Mouse (Mus musculus): ENCODE data around the gene Crk. TPM values are rescaled to one million over a fixed set of nuclear protein-coding genes. Genes with fewer than 3 reads are reported as not detected.

Gene Crk
- total RNA-seq (2015; ENCODE audit: low replicate concordance) (32.1 and 41.5 TPM in 2 replicates), total RNA-seq (2017; ENCODE audit: low replicate concordance) (43.8 and 83.8 TPM in 2 replicates)

DNA sequence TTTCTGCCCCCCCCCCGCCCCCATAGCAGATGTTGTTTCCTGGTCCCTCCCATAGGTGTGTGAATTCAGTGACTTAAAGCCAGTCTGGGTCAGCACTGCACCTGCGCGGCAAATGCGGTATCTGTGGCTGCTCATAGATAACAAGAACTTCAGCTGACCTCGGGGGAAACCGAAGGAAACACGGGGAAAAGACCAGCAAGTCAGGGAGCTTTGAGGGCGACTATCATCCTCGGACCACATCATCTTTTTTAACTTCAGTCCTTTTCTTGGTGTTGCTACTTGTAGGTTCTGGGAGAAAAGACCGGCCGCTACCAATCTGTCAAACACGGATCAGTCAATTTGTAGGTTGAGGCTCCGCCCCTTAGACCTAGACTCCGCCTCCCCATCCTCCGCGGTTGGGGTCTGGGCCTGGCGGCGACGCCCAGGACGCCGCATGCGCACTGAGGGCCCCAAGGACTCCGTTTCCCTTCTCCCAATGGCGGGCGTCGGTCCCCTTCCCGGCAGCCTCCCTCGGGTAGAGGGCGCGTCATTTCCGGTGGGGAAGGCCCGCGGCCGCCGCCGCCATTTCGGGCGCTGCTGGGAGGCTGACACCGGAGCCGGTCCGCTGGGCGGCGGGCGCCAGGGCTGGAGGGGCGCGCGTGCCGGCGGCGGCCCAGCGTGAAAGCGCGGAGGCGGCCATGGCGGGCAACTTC is at the start of gene Crk:
Gene Crk (plus strand): TSS at position 513 of the 692 bp plus-strand sequence.
- peak; percentile 95 for ATAC-seq (replicated peaks; ENCODE audit: low FRiP score, poor library complexity, severe bottlenecking)

DNA sequence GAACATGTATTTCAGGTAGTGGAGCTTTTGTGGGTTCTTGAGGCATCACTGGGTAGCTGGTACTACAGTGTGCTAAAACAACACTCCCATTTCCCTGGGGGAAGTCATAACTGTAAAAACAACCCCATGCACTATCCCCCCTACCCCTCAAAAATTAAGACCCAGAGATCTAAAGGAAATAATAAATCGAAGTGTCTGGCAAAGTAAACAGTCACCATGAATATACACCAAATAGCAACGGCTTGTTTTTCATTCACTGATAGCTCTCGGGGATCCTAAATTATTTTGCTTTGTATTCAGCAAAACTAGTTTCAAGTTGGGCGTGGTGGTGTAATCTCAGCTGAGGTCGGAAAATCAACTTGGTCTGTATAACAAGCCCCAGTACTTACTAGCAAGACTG is 49.0 kb upstream of the Crk start:
- no peak for ATAC-seq (replicated peaks; ENCODE audit: low FRiP score, poor library complexity, severe bottlenecking)

DNA sequence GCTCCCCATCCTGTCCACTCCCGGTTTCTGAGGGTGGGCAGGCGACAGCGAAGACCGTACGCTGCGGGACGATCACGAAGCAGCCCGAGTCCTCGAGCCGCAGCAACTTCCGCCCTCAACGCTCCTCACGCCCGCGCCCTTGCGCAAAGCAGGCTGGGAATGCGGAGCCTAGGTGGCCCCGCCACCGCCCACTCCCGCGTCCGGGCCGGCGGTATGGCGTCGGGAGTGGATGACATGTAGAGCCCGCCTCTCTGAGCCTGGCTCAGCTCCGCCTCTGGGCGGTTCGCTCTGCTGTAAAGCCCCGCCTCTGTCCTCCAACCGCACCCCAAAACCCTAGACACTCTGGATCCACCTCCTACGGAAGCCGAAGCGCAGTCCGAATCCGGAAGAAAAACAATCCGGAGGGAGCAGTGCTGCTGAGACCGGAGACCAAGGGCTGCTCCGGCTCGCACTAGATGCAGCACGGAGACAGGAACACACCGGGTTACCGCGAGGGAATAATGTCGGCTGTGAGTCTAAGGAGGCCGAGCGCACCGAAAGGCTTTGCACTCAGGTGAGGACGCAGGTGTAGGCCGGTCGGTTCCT is 48.3 kb upstream of the Crk start, which contains the start of gene Inpp5k:
Gene Inpp5k (plus strand): TSS at position 344 of the 585 bp plus-strand sequence.
- ATAC-seq (replicated peaks; ENCODE audit: low FRiP score, poor library complexity, severe bottlenecking), result peak; percentile 97

DNA sequence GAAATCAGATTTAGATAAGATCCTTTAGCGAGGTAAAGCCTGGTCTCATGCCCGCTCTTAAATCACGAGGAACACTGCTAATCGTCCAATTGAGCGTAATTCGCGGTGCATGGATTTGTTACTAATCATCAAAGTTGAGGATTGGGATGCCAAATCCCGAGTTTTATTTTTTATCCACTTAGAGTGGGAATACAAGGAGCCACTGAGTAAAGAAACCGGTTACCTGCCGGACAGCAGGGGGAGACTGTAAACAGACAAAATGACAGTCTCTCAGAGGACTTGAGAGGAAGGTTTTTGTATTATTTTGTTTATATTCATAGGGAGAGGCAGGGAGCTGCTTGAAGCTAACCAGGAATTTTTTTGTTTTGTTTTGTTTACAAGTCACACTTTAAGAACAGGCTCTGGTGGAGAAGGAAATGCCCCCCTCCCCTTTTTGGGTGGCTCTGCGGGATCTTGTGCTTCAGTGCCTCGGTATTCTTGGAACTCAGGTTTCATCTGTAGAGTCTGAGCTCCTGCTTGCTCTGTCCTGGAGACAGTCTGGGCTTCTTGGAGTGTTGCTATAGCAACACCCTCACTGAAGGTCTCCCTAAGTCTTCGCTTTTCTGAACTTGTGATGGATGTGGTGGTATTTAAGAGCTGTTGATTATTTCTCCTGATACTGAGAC is 47.4 kb upstream of the Crk start:
- ATAC-seq (replicated peaks; ENCODE audit: low FRiP score, poor library complexity, severe bottlenecking), result no peak

DNA sequence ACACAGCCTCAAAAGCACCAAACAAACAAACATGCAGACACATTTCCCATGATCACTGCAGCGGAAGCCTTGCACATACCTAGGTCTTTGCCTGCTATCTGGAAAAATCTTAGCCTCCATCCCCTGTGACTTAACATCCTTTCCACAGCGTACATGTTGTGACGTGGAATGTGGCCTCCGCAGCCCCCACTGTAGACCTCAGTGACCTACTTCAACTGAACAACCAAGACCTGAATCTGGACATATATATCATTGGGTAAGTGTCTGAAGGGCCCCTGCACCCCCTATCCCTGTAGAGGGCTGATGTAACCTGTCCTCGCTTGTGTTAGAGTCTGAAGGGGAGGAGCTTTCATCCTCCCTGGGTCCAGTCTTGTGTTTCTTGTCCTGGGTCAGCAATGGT is 46.1 kb upstream of the Crk start:
- ATAC-seq (replicated peaks; ENCODE audit: low FRiP score, poor library complexity, severe bottlenecking), result no peak

DNA sequence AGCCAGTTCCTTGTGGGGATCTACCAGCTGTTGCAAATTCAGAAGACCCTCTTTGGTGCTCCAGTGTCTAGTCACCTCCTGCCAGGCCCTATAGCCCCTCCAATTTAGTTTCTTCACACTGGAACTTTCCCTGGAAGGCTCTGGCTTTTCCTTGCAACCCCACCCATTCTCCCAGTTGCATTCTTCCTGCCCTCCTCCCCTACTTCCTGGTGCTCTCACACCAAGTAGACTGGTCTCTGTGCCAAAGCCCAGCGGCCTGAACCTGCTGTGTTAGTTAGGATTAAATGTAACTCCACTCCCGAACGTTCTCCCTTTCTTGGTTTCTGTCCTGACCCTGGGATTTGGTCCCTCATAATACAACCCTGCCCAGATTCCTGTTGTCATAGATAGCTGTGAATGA is 44.3 kb upstream of the Crk start:
- no peak for ATAC-seq (replicated peaks; ENCODE audit: low FRiP score, poor library complexity, severe bottlenecking)

DNA sequence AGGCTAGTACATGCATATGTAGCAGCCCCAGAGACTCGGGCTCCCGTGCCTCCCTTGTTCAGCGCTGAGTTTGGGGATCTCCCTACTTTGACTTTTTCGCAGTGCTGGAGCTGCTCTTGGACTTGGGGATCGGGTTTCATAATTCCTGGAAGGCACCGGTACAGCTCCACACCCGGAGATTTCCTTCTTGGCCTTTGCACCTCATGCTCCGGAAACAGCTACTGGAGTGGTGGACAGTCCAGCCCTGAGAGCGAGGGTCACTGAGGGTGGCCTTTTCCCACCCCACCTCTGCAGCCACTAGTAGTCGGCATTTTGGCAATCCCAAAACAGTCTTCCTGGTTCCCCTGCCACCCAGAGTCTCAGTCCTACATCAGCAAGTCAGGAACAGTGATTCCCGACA is 43.7 kb upstream of the Crk start:
- no peak for ATAC-seq (replicated peaks; ENCODE audit: low FRiP score, poor library complexity, severe bottlenecking)

DNA sequence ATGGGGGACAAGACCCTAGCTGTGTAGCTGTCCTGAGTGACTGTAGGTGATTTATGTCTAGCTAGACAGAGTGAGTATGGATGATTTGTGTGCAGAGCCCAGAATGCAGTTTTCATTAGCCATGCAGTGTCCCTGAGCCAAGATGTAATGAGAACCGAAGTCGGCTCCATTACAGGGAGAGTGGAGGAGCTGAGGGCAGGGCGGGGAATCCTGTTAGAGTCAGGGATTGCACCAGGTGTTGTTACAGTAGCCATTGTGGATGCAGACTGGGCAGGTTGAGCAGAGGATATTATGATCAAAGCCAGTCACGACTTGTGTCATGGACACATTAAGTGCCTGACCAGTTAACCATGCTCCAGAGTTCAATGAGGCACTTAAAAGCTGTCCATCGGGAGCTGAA is 35.7 kb upstream of the Crk start:
- no peak for ATAC-seq (replicated peaks; ENCODE audit: low FRiP score, poor library complexity, severe bottlenecking)

DNA sequence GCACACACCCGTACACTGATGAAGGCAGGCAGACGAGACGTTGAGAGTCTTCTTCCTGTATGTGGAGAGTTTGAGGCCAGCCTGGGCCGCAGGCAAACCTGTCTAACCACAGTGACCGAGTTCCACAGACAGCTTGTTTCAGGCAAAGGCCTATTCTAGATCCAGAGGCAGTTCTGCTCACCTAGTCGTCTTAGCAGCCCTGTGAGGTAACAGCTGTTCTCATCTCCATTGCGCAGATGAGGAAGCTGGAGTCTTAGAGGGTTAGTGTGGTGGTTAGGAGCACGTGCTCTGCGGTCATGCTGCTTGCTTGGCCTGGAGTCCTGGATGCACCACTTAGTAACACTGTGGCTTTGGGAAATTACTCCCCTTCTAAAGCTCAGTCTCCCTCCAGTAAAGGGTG is 34.4 kb upstream of the Crk start:
- no peak for ATAC-seq (replicated peaks; ENCODE audit: low FRiP score, poor library complexity, severe bottlenecking)

DNA sequence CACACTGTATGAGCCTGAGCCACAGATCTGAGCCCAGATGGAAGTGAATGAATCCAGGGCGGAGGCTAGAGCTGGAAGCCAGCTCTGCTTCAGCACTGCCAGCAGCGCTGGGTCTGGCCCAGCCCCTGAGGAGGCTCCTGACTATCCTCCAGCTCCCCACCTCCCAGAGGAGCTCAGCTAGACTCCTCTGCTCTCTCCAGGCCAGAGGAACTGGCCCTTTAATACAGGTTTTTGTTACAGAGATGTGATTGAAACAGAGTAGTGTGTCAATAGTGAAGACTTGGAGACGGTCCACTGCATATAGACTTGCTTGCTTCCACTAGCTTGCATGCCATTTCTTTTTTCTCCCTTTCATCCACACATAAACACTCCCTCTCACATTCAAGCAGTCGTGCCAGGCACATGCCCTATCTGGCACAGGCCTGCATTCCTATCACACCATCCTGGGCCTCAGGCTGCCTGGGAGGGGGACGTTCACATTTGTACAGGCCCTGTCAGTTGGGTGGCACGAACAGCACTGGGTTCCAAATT is 31.3 kb upstream of the Crk start:
- ATAC-seq (replicated peaks; ENCODE audit: low FRiP score, poor library complexity, severe bottlenecking), result no peak

DNA sequence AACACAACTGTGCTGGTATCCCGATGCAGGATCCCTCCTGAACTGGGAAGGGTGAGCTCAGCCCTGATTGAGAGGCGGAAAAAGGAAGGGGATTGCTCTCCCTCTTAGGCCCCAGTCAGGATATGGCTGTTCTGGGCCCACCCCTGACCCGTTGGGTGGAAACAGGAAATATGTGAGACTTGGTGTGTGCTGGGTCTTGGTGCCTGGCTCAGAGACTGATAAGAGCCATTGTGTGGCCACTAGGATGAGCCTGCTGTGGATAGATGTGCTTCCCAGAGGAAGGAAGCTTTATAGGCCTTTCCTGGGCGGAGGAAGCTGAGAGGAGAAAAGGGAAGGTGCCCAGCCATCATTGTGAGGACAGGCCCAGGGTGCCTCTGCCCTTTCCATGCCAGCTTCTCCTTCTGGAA is 29.9 kb upstream of the Crk start:
- ATAC-seq (replicated peaks; ENCODE audit: low FRiP score, poor library complexity, severe bottlenecking), result no peak

DNA sequence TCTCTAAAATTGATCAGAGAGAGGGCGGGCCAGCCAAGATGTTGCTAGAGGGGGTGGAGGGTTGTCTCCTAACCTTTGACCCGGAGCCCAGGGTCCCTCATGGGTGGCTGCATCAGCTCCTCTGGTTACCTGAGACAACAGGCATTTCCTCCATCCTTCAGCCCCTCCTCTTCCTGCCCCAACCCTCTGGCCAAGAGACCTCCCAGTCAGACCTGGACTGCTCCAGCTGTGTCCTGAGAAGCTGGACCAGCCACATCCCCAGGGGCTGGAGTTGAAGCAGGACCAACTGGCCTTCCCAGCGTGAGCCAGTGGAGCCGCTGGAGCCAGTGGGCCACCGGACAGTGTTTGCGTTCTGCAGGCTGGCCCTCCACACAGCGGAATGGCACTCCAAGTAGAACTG is 28.7 kb upstream of the Crk start, which contains the start of gene Myo1c:
Gene Myo1c (plus strand): TSS at position 194 of the 400 bp plus-strand sequence.
- no peak for ATAC-seq (replicated peaks; ENCODE audit: low FRiP score, poor library complexity, severe bottlenecking)

DNA sequence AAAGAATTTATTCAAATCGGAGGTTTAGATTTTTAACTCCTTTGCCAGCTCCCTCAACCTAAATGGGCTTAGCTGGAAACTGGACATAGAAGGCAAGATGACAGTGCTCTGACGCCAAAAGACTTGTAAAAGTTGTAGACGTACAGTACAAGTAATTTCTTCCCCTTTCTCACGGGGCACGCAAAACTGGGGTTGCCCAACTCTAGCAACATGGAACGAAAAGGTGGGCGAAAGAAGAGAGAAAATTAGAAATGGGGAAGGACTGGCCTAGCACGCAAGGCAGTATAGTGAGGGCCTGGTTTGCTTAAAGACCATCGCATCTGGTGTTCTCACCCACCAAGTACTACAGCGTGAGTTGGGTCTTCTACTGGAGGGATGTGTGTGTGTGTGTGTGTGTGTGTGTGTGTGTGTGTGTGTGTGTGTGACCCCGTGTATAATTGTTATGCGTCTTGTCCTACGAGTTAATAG is 28.1 kb upstream of the Crk start:
- no peak for ATAC-seq (replicated peaks; ENCODE audit: low FRiP score, poor library complexity, severe bottlenecking)

DNA sequence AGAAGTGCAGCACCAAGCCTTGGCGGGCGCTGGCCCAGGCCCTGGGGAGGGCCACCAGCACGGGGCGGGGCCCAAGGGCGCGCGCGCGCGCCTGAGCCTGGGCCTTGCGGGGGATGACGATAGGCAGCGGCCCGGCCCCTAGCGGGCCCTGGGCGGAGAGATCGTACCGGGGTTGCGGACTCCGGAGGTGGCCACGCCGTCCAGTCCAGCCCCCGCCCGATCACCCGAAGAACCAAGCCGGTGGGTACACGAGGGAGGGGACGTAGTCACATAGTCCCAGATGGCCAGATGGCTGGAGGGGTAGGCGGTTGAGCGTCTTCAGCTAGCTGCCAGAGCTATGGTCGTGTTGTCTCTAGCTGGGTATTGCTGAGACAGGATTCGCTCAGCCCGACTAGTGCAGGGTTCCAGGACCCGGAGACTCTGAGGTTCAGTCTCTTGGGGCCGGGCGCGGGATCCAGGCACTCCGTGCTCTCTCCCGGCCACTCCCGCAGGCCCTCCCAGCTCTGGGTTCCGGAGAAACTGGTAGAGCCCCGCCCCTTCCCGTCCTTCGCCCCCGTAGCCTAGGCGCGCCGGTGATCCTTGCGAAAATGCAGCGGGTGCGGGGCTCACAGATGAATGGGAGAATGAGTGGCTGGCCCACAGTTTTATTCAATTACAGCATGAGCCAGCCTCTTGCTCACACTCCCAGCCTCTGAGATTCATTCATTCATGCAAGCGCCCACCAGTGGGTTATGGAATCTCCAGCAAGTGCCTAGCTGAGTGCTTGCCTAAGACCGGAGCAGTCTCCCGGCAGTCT is 27.4 kb upstream of the Crk start:
- ATAC-seq (replicated peaks; ENCODE audit: low FRiP score, poor library complexity, severe bottlenecking), result peak; percentile 69

DNA sequence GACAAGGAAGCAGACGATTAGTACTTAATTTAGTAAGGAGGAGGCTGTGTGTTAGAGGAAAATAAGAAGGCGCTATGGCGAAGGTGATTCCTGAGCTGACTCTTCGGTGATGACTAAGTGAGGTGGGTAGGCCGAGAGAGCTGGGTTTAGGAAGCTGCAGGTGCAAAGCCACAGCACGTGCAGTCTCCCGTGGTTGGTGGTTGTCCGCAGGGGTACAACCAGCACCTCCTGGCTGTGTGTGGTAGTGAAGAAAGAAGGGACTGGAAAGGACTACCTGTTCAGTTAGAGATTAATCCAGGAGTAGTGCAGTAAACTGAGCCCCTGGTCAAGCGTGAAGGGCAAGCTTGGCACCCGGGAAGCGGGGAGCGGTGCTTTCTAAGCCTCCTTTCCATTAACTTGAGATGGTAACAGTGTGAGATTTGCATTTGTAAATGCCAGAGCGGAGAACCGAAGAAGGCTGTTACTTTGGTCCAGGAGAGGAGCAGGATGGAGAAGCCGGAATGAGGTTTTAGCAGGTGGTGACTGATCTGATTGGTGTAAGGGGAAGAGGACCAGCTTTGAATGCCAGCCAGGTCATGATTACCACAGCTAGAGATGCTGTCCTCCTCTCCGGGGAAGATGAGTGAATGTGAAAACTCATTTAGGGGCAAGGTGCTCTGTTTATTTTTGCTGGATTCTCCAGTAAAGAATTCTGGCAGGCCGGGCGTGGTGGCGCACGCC is 26.7 kb upstream of the Crk start:
- ATAC-seq (replicated peaks; ENCODE audit: low FRiP score, poor library complexity, severe bottlenecking), result no peak

DNA sequence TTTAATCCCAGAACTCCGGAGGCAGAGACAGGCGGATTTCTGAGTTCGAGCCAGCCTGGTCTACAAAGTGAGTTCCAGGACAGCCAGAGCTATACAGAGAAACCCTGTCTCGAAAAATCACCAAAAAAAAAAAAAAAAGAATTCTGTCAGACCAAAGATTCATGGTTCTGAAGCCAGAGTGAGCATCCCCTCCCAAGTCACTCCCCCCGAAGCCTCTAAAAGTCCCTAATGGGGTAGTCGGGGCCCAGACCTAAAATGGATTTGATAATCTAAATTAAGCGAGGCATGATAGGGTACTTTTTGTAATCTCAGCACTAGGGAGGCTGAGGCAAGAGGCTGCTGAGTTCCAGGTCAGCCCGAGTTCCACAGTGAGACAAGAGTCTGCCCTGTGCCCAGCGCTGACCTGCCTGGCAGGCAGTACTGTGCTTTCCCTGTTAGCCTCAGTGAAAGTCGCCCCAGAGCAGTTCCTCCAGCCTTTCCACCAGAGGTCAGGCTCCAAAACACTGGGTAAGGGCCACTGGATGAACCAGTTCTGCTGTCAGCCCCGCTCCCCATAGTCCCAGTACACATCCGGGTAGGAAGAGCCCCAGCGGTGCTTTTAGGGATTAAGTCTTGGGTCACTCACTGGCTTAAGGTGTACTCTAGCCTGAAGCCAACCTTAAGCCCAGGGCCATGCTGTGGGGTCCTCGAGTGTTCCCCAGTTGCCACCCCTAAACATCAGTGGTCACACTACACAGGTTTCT is 25.9 kb upstream of the Crk start:
- no peak for ATAC-seq (replicated peaks; ENCODE audit: low FRiP score, poor library complexity, severe bottlenecking)

DNA sequence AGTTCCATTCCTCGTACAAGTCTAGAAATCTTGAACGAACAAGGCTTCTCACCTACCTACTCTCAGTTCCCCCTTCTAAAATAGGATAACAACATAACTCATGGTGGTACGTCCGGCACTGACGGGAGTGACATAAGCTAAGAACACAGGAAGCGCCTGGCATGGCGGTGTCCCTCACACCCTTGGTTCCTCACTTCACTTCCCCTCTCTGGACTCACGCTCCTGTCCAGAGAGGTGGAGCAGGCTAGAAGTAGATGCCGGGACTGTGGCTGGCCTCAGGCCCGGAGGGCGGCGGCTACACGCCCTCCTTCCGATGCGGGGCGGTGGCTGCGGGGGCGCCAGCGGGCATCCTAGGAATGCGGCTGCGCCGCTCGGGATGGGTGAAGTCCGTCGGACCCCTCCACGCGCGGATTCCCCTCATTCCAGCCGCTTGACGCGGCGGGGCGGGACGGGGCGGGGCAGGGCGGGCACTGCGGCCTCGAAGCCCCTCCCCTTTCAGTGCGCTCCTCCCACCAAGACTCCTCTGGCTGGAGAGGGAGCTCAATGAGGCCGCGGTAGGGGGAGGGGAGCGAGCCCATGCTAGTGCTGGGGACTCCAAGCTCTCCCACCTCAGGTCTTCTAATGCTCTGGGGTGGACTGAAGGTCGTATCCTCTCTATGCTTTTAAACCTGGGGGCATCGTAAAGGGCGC is 25.1 kb upstream of the Crk start:
- peak; percentile 49 for ATAC-seq (replicated peaks; ENCODE audit: low FRiP score, poor library complexity, severe bottlenecking)
